Mouse (Mus musculus) G1E (cell line): ENCODE measurements around the gene Zdhhc21. TPM values are rescaled to one million over a fixed set of nuclear protein-coding genes. Genes with fewer than 3 reads are reported as not detected.

Experiments
- ATAC-seq: 2 replicates; pipeline ENCODE4 v1.8.0; 2016; ENCODE audit warnings: mild to moderate bottlenecking; ENCODE audit not compliant: insufficient number of reproducible peaks, poor library complexity, low FRiP score, severe bottlenecking; ENCODE audit errors: extremely low read depth
- DNase-seq: peaks from one replicate; pipeline ENCODE4 v3.0.0; 2012; ENCODE audit warnings: low spot score
- H3K27me3 ChIP-seq: 2 replicates; pipeline ENCODE4 v1.6.1; 2012; ENCODE audit warnings: mild to moderate bottlenecking, low read length, inconsistent platforms; ENCODE audit not compliant: insufficient read depth
- H3K36me3 ChIP-seq: replicated peaks from 2 replicates; pipeline ENCODE3; 2012; ENCODE audit warnings: mild to moderate bottlenecking, inconsistent platforms
- H3K4me1 ChIP-seq: 2 replicates; pipeline ENCODE4 v1.6.1; 2012; ENCODE audit warnings: low read depth, low read length, inconsistent platforms, mixed read lengths; ENCODE audit not compliant: insufficient read depth
- H3K4me3 ChIP-seq: 2 replicates; pipeline ENCODE4 v1.5.1; 2012; ENCODE audit warnings: low read depth, mild to moderate bottlenecking, inconsistent platforms, low read length, moderate library complexity, mixed read lengths
- H3K9me3 ChIP-seq: replicated peaks from 2 replicates; pipeline ENCODE4 v1.6.1; 2012; ENCODE audit warnings: inconsistent platforms
- CTCF ChIP-seq: IDR thresholded peaks from 2 replicates; pipeline ENCODE4 v1.5.1; 2012; ENCODE audit warnings: low read depth, low read length, inconsistent platforms, mixed read lengths
- GATA1 ChIP-seq: IDR thresholded peaks from 2 replicates; pipeline ENCODE4 v1.6.1; 2012; ENCODE audit warnings: borderline replicate concordance, low read length, inconsistent platforms, mixed read lengths
- GATA2 ChIP-seq: IDR thresholded peaks from 2 replicates; pipeline ENCODE4 v1.6.1; 2012; ENCODE audit warnings: low read depth, low read length, inconsistent platforms, borderline replicate concordance
- POLR2AphosphoS5 ChIP-seq: IDR thresholded peaks from 2 replicates; pipeline ENCODE4 v1.6.1; 2012; ENCODE audit warnings: low read depth, low read length, inconsistent platforms; ENCODE audit not compliant: insufficient replicate concordance
- TAL1 ChIP-seq: conservative IDR thresholded peaks from 2 replicates; pipeline ENCODE4 v1.6.1; 2012; ENCODE audit warnings: low read depth, low read length, inconsistent platforms, mixed read lengths
- polyA plus RNA-seq: library from polyadenylated mRNA; stranded (reverse); fragments of >175 nt; gene quantifications from 2 replicates; pipeline ENCODE4 v1.2.3, GENCODE M21; 2012
- total RNA-seq, 2 experiments: library from RNA; stranded (forward) in 1 of 2; stranded (reverse) in 1 of 2; fragments of 200-1000 nt in 1 of 2; fragments of >200 nt in 1 of 2; fragmentation: Nextera tagmentation in 1 of 2; gene quantifications; 2 replicates each; pipeline ENCODE4 v1.2.3; 2014 to 2017

Zdhhc21 gene
- total and polyA plus RNA-seq, 3 experiments: 2.9 to 41.8 (median 28.6) TPM

DNA sequence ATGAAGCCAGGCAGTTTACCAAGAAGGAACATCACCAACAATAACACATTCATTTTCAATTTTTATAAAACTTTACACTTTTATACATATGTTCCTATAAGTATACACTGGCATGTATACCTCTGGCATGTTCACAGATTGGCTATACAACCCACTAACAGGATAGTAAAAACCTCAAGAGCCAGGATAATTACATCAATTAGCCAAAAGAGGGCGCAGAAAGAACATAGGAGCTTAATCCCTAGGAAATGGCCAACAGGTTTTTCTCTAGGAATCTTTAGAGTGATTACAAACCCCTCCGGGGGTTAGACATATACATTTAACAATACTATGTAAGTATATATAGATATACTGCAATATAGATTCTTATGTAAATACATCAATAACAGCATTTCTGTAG, 55.7 kb downstream of the Zdhhc21 start:
- Histone ChIP-seq H3K36me3 (peaks cover 43% of the 10 kb centered on the region), H3K4me1 (no peaks in the 10 kb centered on the region), H3K27me3 (no peaks in the 10 kb centered on the region), H3K9me3 (no peaks in the 10 kb centered on the region), H3K4me3 (no peak overlapping the region)
- no peak for DNase-seq
- peak; percentile 34; the same call in 1 of the 2 replicates for ATAC-seq
- TF ChIP-seq TAL1: no peak

DNA sequence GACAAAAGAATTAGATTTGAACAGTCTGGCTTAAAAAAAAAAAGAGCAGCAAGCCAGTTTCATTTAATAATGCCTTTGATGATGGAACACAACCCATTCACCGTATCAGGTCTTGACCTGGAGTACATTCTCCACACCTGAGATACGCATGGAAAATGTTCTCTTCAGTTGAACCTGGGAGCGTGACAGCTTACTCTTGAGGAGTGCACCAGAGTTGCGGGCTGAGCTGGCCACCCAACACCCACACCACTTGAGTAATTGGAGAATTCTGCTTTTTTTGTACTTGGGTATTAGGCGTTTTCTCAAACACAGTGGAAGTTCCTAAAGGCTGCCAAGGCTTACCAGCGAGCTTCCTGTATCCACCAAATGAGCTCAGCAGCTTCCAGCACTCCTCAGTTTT, 66.2 kb downstream of the Zdhhc21 start:
- TF ChIP-seq TAL1: no peak
- no peak for TF ChIP-seq POLR2AphosphoS5
- no peak for TF ChIP-seq CTCF
- TF ChIP-seq GATA1: no peak
- TF ChIP-seq GATA2: no peak
- no peak for DNase-seq
- no peaks in the 10 kb centered on the region for H3K27me3 ChIP-seq
- H3K4me1 ChIP-seq: no peaks in the 10 kb centered on the region
- no peak for ATAC-seq
- H3K36me3 ChIP-seq: peaks cover 24% of the 10 kb centered on the region
- no peaks in the 10 kb centered on the region for H3K9me3 ChIP-seq
- H3K4me3 ChIP-seq: no peak overlapping the region

DNA sequence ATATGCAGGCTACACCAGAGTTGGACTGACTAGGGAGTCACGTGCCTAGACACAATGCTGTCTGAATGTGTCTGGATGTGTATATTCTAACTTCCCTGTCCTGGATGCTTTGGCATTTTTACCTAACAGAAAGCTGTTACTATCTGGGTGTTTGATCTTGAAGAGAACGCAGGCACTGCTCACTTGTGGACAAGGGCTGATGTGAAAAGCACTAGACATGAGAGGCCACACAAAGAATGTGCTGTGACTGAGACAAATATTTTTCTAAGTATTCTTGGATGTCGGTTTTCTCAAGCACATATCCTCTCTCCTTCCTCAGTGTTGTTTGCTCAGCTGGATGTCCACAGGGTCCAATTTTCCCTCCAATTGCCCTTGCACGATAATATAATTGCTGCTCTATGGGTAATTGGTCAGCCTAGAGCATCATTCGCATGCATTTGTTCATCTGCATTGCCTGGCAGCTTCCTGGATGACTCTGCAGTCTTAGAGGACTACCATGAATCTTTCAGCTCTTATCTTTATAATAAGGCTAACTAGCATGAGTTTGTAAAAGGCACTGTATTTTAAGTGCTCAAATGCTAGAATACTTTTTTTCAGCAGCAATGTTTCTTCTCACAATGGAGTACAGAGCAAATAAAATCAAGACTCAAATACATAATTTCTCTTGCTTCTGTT, 66.7 kb downstream of the Zdhhc21 start:
- Histone ChIP-seq H3K4me3 (no peak overlapping the region), H3K9me3 (no peaks in the 10 kb centered on the region), H3K36me3 (peaks cover 22% of the 10 kb centered on the region), H3K4me1 (no peaks in the 10 kb centered on the region), H3K27me3 (no peaks in the 10 kb centered on the region)
- DNase-seq (no peak), ATAC-seq (peak; percentile 49; the same call in 1 of the 2 replicates)
- TF ChIP-seq TAL1 (no peak), GATA1 (no peak), CTCF (no peak), POLR2AphosphoS5 (no peak), GATA2 (no peak)

DNA sequence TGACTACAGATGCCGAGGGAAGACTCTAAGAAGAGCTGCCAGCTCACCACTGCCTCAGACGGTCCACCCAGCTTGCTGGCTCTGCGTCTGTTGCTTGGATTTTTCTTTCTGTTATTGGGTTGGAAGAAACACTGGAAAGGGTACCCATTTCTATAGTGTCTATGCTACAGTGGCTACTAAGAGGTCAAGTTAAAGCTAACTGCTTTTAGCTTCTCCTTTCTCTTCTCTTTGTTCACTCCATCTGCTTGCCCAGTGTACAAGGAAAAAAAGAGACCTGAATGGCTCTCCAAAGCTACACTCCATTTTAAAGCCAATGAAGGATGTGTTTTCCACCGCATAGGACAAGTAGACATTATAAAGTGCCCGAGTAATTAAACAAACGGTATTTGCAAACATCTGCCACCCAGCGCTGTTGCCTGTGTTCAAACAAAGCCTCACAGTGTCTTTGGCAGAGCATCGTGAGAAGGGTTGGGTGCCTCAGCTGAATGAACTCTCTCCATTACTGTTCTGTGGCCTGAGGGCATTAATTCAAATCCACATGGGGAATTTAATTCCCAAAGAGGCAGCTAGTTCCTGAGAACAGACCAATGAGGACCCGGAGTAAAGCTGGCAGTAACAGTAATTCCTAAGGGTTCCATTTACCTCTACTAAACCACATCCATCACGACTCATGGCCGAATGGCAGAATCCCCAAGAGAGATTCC, 94.1 kb downstream of the Zdhhc21 start:
- H3K4me3 ChIP-seq: no peak overlapping the region
- no peaks in the 10 kb centered on the region for H3K36me3 ChIP-seq
- DNase-seq (no peak), ATAC-seq (no peak)
- H3K4me1 ChIP-seq: no peaks in the 10 kb centered on the region
- no peak for TF ChIP-seq POLR2AphosphoS5
- no peak for TF ChIP-seq TAL1
- TF ChIP-seq GATA2: no peak
- no peak for TF ChIP-seq GATA1
- no peak for TF ChIP-seq CTCF
- no peaks in the 10 kb centered on the region for H3K27me3 ChIP-seq
- H3K9me3 ChIP-seq: peaks cover 18% of the 10 kb centered on the region

DNA sequence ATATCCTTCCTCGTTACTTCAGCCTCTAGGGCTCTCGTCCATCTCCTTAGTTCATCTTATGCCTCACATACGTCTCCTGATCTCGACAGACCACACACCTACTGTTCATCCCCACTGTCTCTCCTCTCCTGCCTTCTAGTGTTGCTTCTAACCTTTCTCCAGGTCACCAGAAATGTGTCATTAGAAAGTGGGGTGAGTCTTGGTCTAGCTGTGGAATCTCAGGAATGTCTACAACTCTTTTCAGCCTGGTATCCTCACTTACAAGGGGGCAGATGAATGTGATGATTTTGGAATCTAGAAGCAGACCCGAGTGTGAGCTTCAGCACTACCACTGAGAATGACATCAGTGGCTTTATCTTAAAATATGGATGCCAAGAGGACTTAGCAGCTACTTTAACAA, 96.2 kb downstream of the Zdhhc21 start:
- H3K27me3 ChIP-seq: no peaks in the 10 kb centered on the region
- DNase-seq (no peak), ATAC-seq (no peak)
- H3K9me3 ChIP-seq: peaks cover 12% of the 10 kb centered on the region
- no peak overlapping the region for H3K4me3 ChIP-seq
- TF ChIP-seq GATA2 (no peak), CTCF (no peak), GATA1 (no peak), POLR2AphosphoS5 (no peak), TAL1 (no peak)
- no peaks in the 10 kb centered on the region for H3K36me3 ChIP-seq
- H3K4me1 ChIP-seq: no peaks in the 10 kb centered on the region

DNA sequence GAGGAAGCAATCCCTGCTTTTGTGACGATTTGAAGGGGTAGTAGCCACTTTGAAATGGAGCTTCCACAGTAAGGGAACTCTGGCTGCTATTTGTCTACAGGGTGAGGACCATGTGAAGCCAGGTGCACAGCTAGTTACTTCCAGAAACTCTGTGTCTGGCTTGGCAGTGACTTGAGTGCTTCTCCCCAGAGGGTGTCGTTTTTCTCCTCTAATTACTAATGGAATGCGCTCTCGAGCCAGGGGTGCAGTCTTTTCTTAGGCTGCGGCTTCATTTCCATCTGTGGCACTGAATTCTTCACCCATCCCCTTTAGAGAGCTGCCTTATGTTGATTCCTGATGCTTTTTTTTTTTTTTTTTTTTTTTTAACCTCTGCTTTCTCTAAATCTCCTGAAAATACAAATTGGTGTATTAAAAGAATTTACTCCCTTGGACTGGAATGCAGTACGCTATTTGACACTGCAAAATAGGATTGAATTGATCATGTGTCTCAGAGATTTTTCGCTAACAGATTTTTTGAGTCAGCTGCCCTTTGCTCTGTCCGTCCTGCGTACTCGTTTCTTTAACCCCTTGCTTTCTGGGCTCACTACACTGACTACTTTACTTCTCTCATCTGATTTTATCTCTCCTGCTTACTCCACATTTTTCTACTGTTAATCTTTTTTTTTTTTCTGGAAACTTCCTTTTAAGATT, 97.2 kb downstream of the Zdhhc21 start:
- TF ChIP-seq POLR2AphosphoS5 (no peak), TAL1 (no peak), GATA1 (no peak), CTCF (no peak), GATA2 (no peak)
- Histone ChIP-seq H3K4me3 (no peak overlapping the region), H3K27me3 (no peaks in the 10 kb centered on the region), H3K4me1 (no peaks in the 10 kb centered on the region), H3K9me3 (peaks cover 12% of the 10 kb centered on the region), H3K36me3 (no peaks in the 10 kb centered on the region)
- ATAC-seq (no peak), DNase-seq (no peak)
